In genomic region chr14:121579055-121579454, GRCm38 (mm10) we compare ENCODE assay signal across 10 mouse cellular contexts.
A peak's percentile ranks its signal among the peaks of the same experiment; 100 is the strongest.
DNase-seq lines count a peak whose midpoint lies in the region; ATAC-seq and TF ChIP-seq lines count a peak whose summit lies in the region.
"Had no signal": no experiment of that assay in that cellular context is flagged by ENCODE, and none has a peak within 500 bp of the region (broad histone marks: within the 10 kb centered on the region; RNA-seq: fewer than 3 reads in every experiment).

No protein-coding gene starts in this region.

- H3K27me3 ChIP-seq in heart, embryonic 12.5 days (replicated peaks), result no peaks in the 10 kb centered on the region
- H3K27me3 ChIP-seq in C2C12 (ENCODE audit: control insufficient read depth, insufficient read depth, insufficient read length), result no peaks in the 10 kb centered on the region
- H3K27me3 ChIP-seq in intestine, embryonic 14.5 days (replicated peaks; ENCODE audit: control insufficient read depth, insufficient read depth, low read length), result no peaks in the 10 kb centered on the region
- H3K27me3 ChIP-seq: stomach, embryonic 15.5 days had no signal

- no peak overlapping the region for H3K4me2 ChIP-seq in heart, embryonic 12.5 days
- no peak overlapping the region for H3K4me2 ChIP-seq in intestine, embryonic 14.5 days (ENCODE audit: low read length)
- H3K4me2 ChIP-seq: embryonic facial prominence, embryonic 13.5 days; stomach, embryonic 15.5 days had no signal

- no peak for ATAC-seq in heart, embryonic 12.5 days (ENCODE audit: insufficient number of reproducible peaks, low FRiP score)
- ATAC-seq in intestine, embryonic 14.5 days (replicated peaks; ENCODE audit: low FRiP score, low TSS enrichment, low read depth), result no peak

- H3K4me3 ChIP-seq in heart, embryonic 12.5 days, result no peak overlapping the region
- no peak overlapping the region for H3K4me3 ChIP-seq in C2C12 (ENCODE audit: insufficient read depth, poor library complexity, severe bottlenecking)
- no peak overlapping the region for H3K4me3 ChIP-seq in intestine, embryonic 14.5 days (ENCODE audit: low read depth, low read length)
- H3K4me3 ChIP-seq: embryonic facial prominence, embryonic 13.5 days; stomach, embryonic 15.5 days had no signal

- no peaks in the 10 kb centered on the region for H3K79me2 ChIP-seq in C2C12 (ENCODE audit: control insufficient read depth, insufficient read depth)

- WGBS in heart, embryonic 12.5 days, result 38% methylated on average over 3 of the region's 3 CpGs
- WGBS in intestine, embryonic 14.5 days, result 46% methylated on average over 3 of the region's 3 CpGs

- no peak overlapping the region for H3K9ac ChIP-seq in heart, embryonic 12.5 days
- no peak overlapping the region for H3K9ac ChIP-seq in intestine, embryonic 14.5 days (ENCODE audit: low read length)
- H3K9ac ChIP-seq: embryonic facial prominence, embryonic 13.5 days; stomach, embryonic 15.5 days had no signal

- H3K79me3 ChIP-seq in C2C12 (ENCODE audit: low read depth), result no peaks in the 10 kb centered on the region

- no peak overlapping the region for H3K27ac ChIP-seq in heart, embryonic 12.5 days (ENCODE audit: poor library complexity, severe bottlenecking)
- H3K27ac ChIP-seq in intestine, embryonic 14.5 days (ENCODE audit: low read depth), result no peak overlapping the region
- H3K27ac ChIP-seq: embryonic facial prominence, embryonic 13.5 days; stomach, embryonic 15.5 days had no signal

- peak; percentile 39 for TF ChIP-seq CTCF in C2C12 (IDR thresholded peaks at IDR 0.05; ENCODE audit: control insufficient read depth, insufficient read depth, insufficient read length)

- H3ac ChIP-seq in C2C12 (ENCODE audit: control insufficient read depth, insufficient read length, low read depth), result no peak overlapping the region

- H3K9me3 ChIP-seq in heart, embryonic 12.5 days (replicated peaks), result no peaks in the 10 kb centered on the region
- no peaks in the 10 kb centered on the region for H3K9me3 ChIP-seq in intestine, embryonic 14.5 days (ENCODE audit: control insufficient read depth, low read length)
- H3K9me3 ChIP-seq: embryonic facial prominence, embryonic 13.5 days; stomach, embryonic 15.5 days had no signal

- DNase-seq in heart, adult 8-10 months (ENCODE audit: low spot score), result peak; percentile 32
- peak; percentile 87 for DNase-seq in ZHBTc4 (ENCODE audit: low read depth, low spot score)
- peak; percentile 80 for DNase-seq in embryo, embryonic 10.5 days (ENCODE audit: low spot score)
- peak; percentile 87 for DNase-seq in intestine, embryonic 14.5 days (ENCODE audit: low spot score)
- DNase-seq in lung, postnatal 10 days, result peak; percentile 67
- peak; percentile 25 to 70 for DNase-seq in spleen, postnatal 10 days (ENCODE audit: low spot score in 2 of 2)

- no peaks in the 10 kb centered on the region for H3K4me1 ChIP-seq in heart, embryonic 12.5 days (replicated peaks)
- H3K4me1 ChIP-seq in intestine, embryonic 14.5 days (replicated peaks; ENCODE audit: control insufficient read depth, insufficient read depth, low read length), result no peaks in the 10 kb centered on the region
- H3K4me1 ChIP-seq: embryonic facial prominence, embryonic 13.5 days; stomach, embryonic 15.5 days had no signal

- peaks cover 28% of the 10 kb centered on the region for H3K36me3 ChIP-seq in heart, embryonic 12.5 days
- H3K36me3 ChIP-seq in C2C12 (ENCODE audit: control insufficient read depth, insufficient read depth), result peaks cover 9% of the 10 kb centered on the region
- H3K36me3 ChIP-seq in intestine, embryonic 14.5 days (ENCODE audit: control insufficient read depth, insufficient read depth, low read length), result peaks cover 84% of the 10 kb centered on the region

TF ChIP-seq in C2C12, 6 proteins besides CTCF, POLR2A, EP300 and RAD21:
- TF ChIP-seq MAX (IDR thresholded peaks at IDR 0.05), result no peak
- TF ChIP-seq FOSL1 (IDR thresholded peaks at IDR 0.05; ENCODE audit: insufficient read depth, low read length, poor library complexity, severe bottlenecking), result no peak
- TF ChIP-seq MYOD1 (IDR thresholded peaks at IDR 0.05; ENCODE audit: control insufficient read depth, insufficient read length, low read depth), result no peak
- TF ChIP-seq MYOG (IDR thresholded peaks at IDR 0.05; ENCODE audit: control insufficient read depth, extremely low read depth, insufficient read length), result no peak

Comparison
In these comparisons a context has a peak if more than half of its experiments do, and no peak if none do; other contexts are left out.
1. DNase-seq: peak in every context shown above with its lines; median percentile 87 in ZHBTc4; 87 in intestine, embryonic 14.5 days; 80 in embryo, embryonic 10.5 days; 67 in lung, postnatal 10 days; 48 in spleen, postnatal 10 days; 32 in heart, adult 8-10 months.